Mouse (Mus musculus): ENCODE measurements around the gene Olfr353. TPM values are rescaled to one million over a fixed set of nuclear protein-coding genes. Genes with fewer than 3 reads are reported as not detected.

The Olfr353 gene
- not detected for total RNA-seq (2021)

GRCm38 (mm10) chr2:36892836-36893235 lies at the start of gene Olfr353:
Gene Olfr353 (minus strand): TSS chr2:36892936.
- intact Hi-C loops (cut with DNase I), result no loop called here
- no peak for DNase-seq (ENCODE audit: low spot score in 2 of 2)

DNA sequence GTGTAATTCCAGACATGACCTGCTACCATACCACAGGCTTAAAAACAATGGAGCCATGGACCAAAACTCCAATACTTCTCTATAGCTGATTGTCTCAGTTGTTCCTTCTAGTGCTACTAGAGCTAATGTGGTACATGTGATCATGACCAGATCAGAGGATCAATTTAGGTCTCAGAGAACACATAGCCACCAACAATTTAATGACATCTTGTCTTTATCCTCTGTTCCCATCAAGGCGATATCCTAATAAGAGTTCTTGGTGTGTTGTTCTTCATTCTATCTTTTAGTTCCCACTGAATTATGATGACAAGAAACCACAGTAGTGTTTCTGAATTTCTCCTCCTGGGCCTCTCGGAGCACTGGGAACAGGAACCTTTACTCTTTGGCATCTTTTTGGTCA lies 44.1 kb upstream of the Olfr353 start, which contains the start of gene Olfr356:
Gene Olfr356, plus strand, starts transcription at position 301 of the 400 bp plus-strand sequence.
- DNase-seq (ENCODE audit: low spot score in 2 of 2), result no peak
- intact Hi-C loops (cut with DNase I), result no loop called here

- intact Hi-C loops (cut with DNase I), result no loop called here
- no peak for DNase-seq (ENCODE audit: low spot score in 2 of 2)
Observed at GRCm38 (mm10) chr2:36928797-36929196, 36.1 kb upstream of the Olfr353 start, which contains the start of gene Olfr355. Gene Olfr355 (minus strand): TSS chr2:36928897.

- DNase-seq (ENCODE audit: low spot score in 2 of 2), result no peak
- intact Hi-C loops (cut with DNase I), result no loop called here
Observed at GRCm38 (mm10) chr2:36905380-36905779, 12.6 kb upstream of the Olfr353 start, which contains the start of gene Olfr354. Gene Olfr354 (plus strand): TSS chr2:36905680.

- intact Hi-C loops (cut with DNase I), result no loop called here
- no peak for DNase-seq (ENCODE audit: low spot score in 2 of 2)
Observed at GRCm38 (mm10) chr2:36897114-36897513, 4.4 kb upstream of the Olfr353 start.

DNA sequence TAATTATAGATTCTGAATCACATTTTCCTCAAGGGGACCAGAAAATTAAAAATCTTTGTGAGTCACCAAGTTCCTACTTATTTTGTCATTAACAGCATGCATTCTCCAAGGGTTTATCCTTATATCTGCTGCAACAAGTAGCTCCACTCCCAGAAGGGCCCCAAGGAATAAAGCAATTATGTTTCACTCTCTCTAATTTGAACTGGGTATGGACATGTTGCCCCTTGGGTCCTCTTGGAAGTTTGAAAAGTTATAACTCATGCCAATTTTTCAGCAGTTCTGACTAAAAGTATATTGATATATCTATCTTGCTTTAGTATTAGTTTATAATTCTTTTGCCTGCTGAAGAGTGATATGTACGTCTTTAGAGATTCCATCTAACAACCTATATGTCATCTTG lies 24.6 kb downstream of the Olfr353 start, which contains the start of gene Olfr352:
Gene Olfr352, plus strand, starts transcription at position 301 of the 400 bp plus-strand sequence.
- DNase-seq (ENCODE audit: low spot score in 2 of 2), result no peak

GRCm38 (mm10) chr2:36862560-36862959 lies 30.2 kb downstream of the Olfr353 start, which contains the start of gene Olfr351:
Gene Olfr351 (minus strand): TSS chr2:36862660.
- no peak for DNase-seq (ENCODE audit: low spot score in 2 of 2)
- intact Hi-C loops (cut with DNase I), result no loop called here

More for the DNA sequence above, 24.6 kb downstream of the Olfr353 start, which contains the start of gene Olfr352:
- intact Hi-C loops (cut with DNase I), result no loop called here

DNA sequence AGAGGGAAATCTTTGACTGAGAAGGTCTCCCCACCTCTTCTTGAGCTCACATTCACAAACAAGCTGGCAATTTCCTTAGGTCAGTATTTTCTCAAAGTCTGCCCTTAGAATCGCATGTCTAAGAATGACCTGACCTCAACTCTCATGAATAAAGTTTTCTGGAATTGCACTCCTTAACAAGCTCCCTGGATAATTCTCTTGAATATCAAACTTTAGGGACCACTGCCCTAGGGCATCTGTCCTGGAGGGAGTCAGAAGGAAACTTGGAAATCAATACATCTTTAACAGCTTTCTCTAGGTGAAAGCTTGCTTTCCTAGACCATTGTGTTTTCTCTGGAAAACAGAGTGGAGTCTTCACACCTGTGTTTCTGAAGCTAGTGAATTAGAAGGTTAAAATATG lies 46.7 kb downstream of the Olfr353 start, which contains the start of gene Olfr350:
Gene Olfr350, plus strand, starts transcription at position 301 of the 400 bp plus-strand sequence.
- no peak for DNase-seq (ENCODE audit: low spot score in 2 of 2)
- intact Hi-C loops (cut with DNase I), result no loop called here

Other genes with a start within 250 kb of the Olfr353 start
- gene Olfr346, start 207.1 kb downstream of the Olfr353 start, total RNA-seq (2021), result not detected
- gene Olfr347, start 161.0 kb downstream of the Olfr353 start, total RNA-seq (2021), result not detected
- not detected for gene Olfr348, start 108.7 kb downstream of the Olfr353 start, total RNA-seq (2021)
- gene Olfr50, start 102.4 kb downstream of the Olfr353 start, total RNA-seq (2021), result not detected
- gene Olfr3, start 75.9 kb downstream of the Olfr353 start, total RNA-seq (2021), result not detected
- gene Olfr350, start 46.6 kb downstream of the Olfr353 start, total RNA-seq (2021), result not detected
- not detected for gene Olfr351, start 30.3 kb downstream of the Olfr353 start, total RNA-seq (2021)
- gene Olfr352, start 24.5 kb downstream of the Olfr353 start, total RNA-seq (2021), result not detected
- gene Olfr354, start 12.7 kb upstream of the Olfr353 start, total RNA-seq (2021), result not detected
- not detected for gene Olfr355, start 36.0 kb upstream of the Olfr353 start, total RNA-seq (2021)
- not detected for gene Olfr356, start 44.2 kb upstream of the Olfr353 start, total RNA-seq (2021)
- gene Olfr357, start 100.9 kb upstream of the Olfr353 start, total RNA-seq (2021), result not detected
- gene Olfr358, start 116.4 kb upstream of the Olfr353 start, total RNA-seq (2021), result not detected
- gene Olfr360, start 172.8 kb upstream of the Olfr353 start, total RNA-seq (2021), result not detected
- not detected for gene Olfr361, start 196.4 kb upstream of the Olfr353 start, total RNA-seq (2021)
- gene Olfr362, start 225.0 kb upstream of the Olfr353 start, total RNA-seq (2021), result not detected
- not detected for gene Olfr364-ps1, start 246.4 kb upstream of the Olfr353 start, total RNA-seq (2021)

Measured in left cerebral cortex, postnatal 25 days (tissue).